Comparison of ENCODE assay signal across 10 mouse cellular contexts in the genomic region with DNA sequence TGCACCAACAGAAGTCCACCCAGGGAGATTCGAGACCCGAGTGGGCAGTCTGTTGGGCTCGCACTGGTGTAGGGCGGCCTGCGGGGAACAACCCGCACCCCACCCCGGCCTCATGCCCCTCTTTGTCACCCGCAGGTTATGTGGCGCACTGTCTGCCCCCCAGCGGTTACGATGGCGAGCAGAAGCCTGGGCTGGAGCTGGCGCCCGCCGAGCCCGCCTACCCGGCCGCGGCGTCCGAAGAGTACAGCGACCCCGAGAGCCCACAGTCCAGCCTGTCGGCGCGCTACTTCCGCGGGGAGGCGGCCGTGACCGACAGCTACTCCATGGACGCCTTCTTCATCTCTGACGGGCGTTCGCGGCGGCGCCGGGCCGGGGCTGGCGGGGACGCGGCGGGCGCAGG. TPM values are rescaled to one million over a fixed set of nuclear protein-coding genes. Genes with fewer than 3 reads are reported as not detected.
DNase-seq lines count a peak whose midpoint lies in the region; ATAC-seq and TF ChIP-seq lines count a peak whose summit lies in the region.
"Had no signal": no experiment of that assay in that cellular context is flagged by ENCODE, and none has a peak within 500 bp of the region (broad histone marks: within the 10 kb centered on the region; RNA-seq: fewer than 3 reads in every experiment).

No protein-coding gene starts in this region.

- peak overlapping the region; percentile 35 for H3K4me3 ChIP-seq in kidney, postnatal 0 days (replicated peaks; ENCODE audit: low read depth, low read length)
- peak overlapping the region; percentile 50 for H3K4me3 ChIP-seq in forebrain, embryonic 10.5 days
- peak overlapping the region; percentile 50 for H3K4me3 ChIP-seq in limb, embryonic 10.5 days
- H3K4me3 ChIP-seq in neural tube, embryonic 12.5 days, result peak overlapping the region; percentile 30

- no peak for ATAC-seq in kidney, postnatal 0 days (replicated peaks; ENCODE audit: low FRiP score, low read depth)
- no peak for ATAC-seq in neural tube, embryonic 12.5 days (ENCODE audit: low FRiP score, low read depth)

- H3K9ac ChIP-seq in kidney, postnatal 0 days (ENCODE audit: low read depth, low read length), result no peak overlapping the region
- peak overlapping the region; percentile 48 for H3K9ac ChIP-seq in neural tube, embryonic 12.5 days

- peaks cover 8% of the 10 kb centered on the region; the same call in 1 of the 2 replicates for H3K4me1 ChIP-seq in kidney, postnatal 0 days (replicated peaks; ENCODE audit: insufficient read depth, low read length)
- peaks cover 50% of the 10 kb centered on the region for H3K4me1 ChIP-seq in forebrain, embryonic 10.5 days
- peaks cover 24% of the 10 kb centered on the region for H3K4me1 ChIP-seq in limb, embryonic 10.5 days
- H3K4me1 ChIP-seq in neural tube, embryonic 12.5 days, result peaks cover 68% of the 10 kb centered on the region

- no peaks in the 10 kb centered on the region for H3K36me3 ChIP-seq in kidney, postnatal 0 days (ENCODE audit: insufficient read depth, low read length)
- H3K36me3 ChIP-seq in forebrain, embryonic 10.5 days (replicated peaks), result no peaks in the 10 kb centered on the region
- H3K36me3 ChIP-seq in limb, embryonic 10.5 days, result no peaks in the 10 kb centered on the region
- peaks cover 34% of the 10 kb centered on the region for H3K36me3 ChIP-seq in neural tube, embryonic 12.5 days

- H3K27ac ChIP-seq in kidney, postnatal 0 days, result no peak overlapping the region
- peak overlapping the region; percentile 51; the same call in 1 of the 2 replicates for H3K27ac ChIP-seq in forebrain, embryonic 10.5 days
- no peak overlapping the region for H3K27ac ChIP-seq in limb, embryonic 10.5 days
- no peak overlapping the region; the same call in 1 of the 2 replicates for H3K27ac ChIP-seq in neural tube, embryonic 12.5 days

- no peak for DNase-seq in kidney, postnatal 0 days (ENCODE audit: low spot score)
- no peak for DNase-seq in kidney, adult 8-10 months
- DNase-seq in forebrain, embryonic 10.5 days (ENCODE audit: extremely low spot score, low spot score), result peak; percentile 46
- DNase-seq in limb, embryonic 10.5 days (ENCODE audit: low spot score), result peak; percentile 54
- no peak for DNase-seq in gastrocnemius, postnatal 4 days (ENCODE audit: low spot score in 2 of 2)
- DNase-seq in layer of hippocampus, adult 8-10 months (ENCODE audit: low spot score in 2 of 2), result no peak
- DNase-seq in cerebellum, adult 11-12 months, result no peak
- DNase-seq: lung, postnatal 10 days had no signal

- H3K27me3 ChIP-seq in kidney, postnatal 0 days (ENCODE audit: insufficient read depth, low read length), result peaks cover 55% of the 10 kb centered on the region
- peaks cover 97% of the 10 kb centered on the region for H3K27me3 ChIP-seq in forebrain, embryonic 10.5 days (ENCODE audit: poor library complexity, severe bottlenecking)
- H3K27me3 ChIP-seq in limb, embryonic 10.5 days (ENCODE audit: low read depth, poor library complexity, severe bottlenecking), result peaks cover 97% of the 10 kb centered on the region
- H3K27me3 ChIP-seq in neural tube, embryonic 12.5 days (replicated peaks), result peaks cover 27% of the 10 kb centered on the region

- H3K4me2 ChIP-seq in kidney, postnatal 0 days (ENCODE audit: low read length), result peak overlapping the region; percentile 54
- peak overlapping the region; percentile 55 for H3K4me2 ChIP-seq in neural tube, embryonic 12.5 days (replicated peaks)

- peak; percentile 18; the same call in 1 of the 2 replicates for TF ChIP-seq CTCF in kidney, postnatal 0 days (IDR thresholded peaks at IDR 0.05; ENCODE audit: low read depth)

- no peaks in the 10 kb centered on the region for H3K9me3 ChIP-seq in kidney, postnatal 0 days (replicated peaks; ENCODE audit: low read length)
- H3K9me3 ChIP-seq in forebrain, embryonic 10.5 days, result no peaks in the 10 kb centered on the region
- H3K9me3 ChIP-seq in limb, embryonic 10.5 days (replicated peaks), result no peaks in the 10 kb centered on the region
- H3K9me3 ChIP-seq in neural tube, embryonic 12.5 days, result no peaks in the 10 kb centered on the region

- 7% methylated on average over 42 of the region's 45 CpGs for WGBS in kidney, postnatal 0 days
- 5% methylated on average over 45 of the region's 45 CpGs for WGBS in forebrain, embryonic 10.5 days
- WGBS in limb, embryonic 10.5 days, result 7% methylated on average over 45 of the region's 45 CpGs
- 10% methylated on average over 45 of the region's 45 CpGs for WGBS in neural tube, embryonic 12.5 days

RNA-seq across cellular contexts. Expression of a gene that starts 11.6 kb away (rescaled TPM):
- not detected in 2 replicates for polyA plus RNA-seq in kidney, postnatal 0 days (2015; fragmentation: Nextera tagmentation; extraction: Ambion mirVana)
- polyA plus RNA-seq in forebrain, embryonic 10.5 days (2016; fragmentation: Nextera tagmentation; extraction: Ambion mirVana), result 1.1 and 2.4 TPM in 2 replicates
- not detected in 2 replicates for polyA plus RNA-seq in limb, embryonic 10.5 days (2016; fragmentation: Nextera tagmentation; extraction: Ambion mirVana)
- polyA plus RNA-seq in neural tube, embryonic 12.5 days (2016; fragmentation: Nextera tagmentation; extraction: Ambion mirVana), result 34.5 and 35.4 TPM in 2 replicates
- not detected for total RNA-seq in gastrocnemius, postnatal 4 days (2021)
- 10 to 100 TPM; 16.9 to 20.3 (median 18.4) TPM for total RNA-seq in layer of hippocampus, adult 8-10 months (2022)
- polyA plus RNA-seq: spleen, adult 2 months had no signal

RNA-seq across cellular contexts. Expression of a gene that starts 12.4 kb away (rescaled TPM):
- polyA plus RNA-seq in kidney, postnatal 0 days (2015; fragmentation: Nextera tagmentation; extraction: Ambion mirVana), result 19.7 and 20.3 TPM in 2 replicates
- polyA plus RNA-seq in forebrain, embryonic 10.5 days (2016; fragmentation: Nextera tagmentation; extraction: Ambion mirVana), result 14.6 and 14.9 TPM in 2 replicates
- polyA plus RNA-seq in limb, embryonic 10.5 days (2016; fragmentation: Nextera tagmentation; extraction: Ambion mirVana), result 8.0 and 9.6 TPM in 2 replicates
- polyA plus RNA-seq in neural tube, embryonic 12.5 days (2016; fragmentation: Nextera tagmentation; extraction: Ambion mirVana), result 19.5 and 20.2 TPM in 2 replicates
- total RNA-seq in gastrocnemius, postnatal 4 days (2021), result 10 to 100 TPM; 13.4 to 14.8 TPM
- total RNA-seq in layer of hippocampus, adult 8-10 months (2022), result 10 to 100 TPM; 65.7 to 77.7 (median 72.6) TPM

RNA-seq across cellular contexts. Expression of a gene that starts 50.4 kb away (rescaled TPM):
- 12.2 and 15.5 TPM in 2 replicates for polyA plus RNA-seq in kidney, postnatal 0 days (2015; fragmentation: Nextera tagmentation; extraction: Ambion mirVana)
- polyA plus RNA-seq in forebrain, embryonic 10.5 days (2016; fragmentation: Nextera tagmentation; extraction: Ambion mirVana), result 4.0 and 4.1 TPM in 2 replicates
- polyA plus RNA-seq in limb, embryonic 10.5 days (2016; fragmentation: Nextera tagmentation; extraction: Ambion mirVana), result 27.3 and 29.8 TPM in 2 replicates
- polyA plus RNA-seq in neural tube, embryonic 12.5 days (2016; fragmentation: Nextera tagmentation; extraction: Ambion mirVana), result 22.6 and 26.3 TPM in 2 replicates
- total RNA-seq in gastrocnemius, postnatal 4 days (2021), result 10 to 100 TPM; 18.4 to 21.9 TPM
- 1 to 10 TPM; 2.0 to 3.9 (median 2.7) TPM for total RNA-seq in layer of hippocampus, adult 8-10 months (2022)

Comparison
In these comparisons a context has a peak if more than half of its experiments do, and no peak if none do; other contexts are left out.
1. DNase-seq: peak in forebrain, embryonic 10.5 days (single experiment) and limb, embryonic 10.5 days (single experiment); none in kidney, postnatal 0 days (single experiment), kidney, adult 8-10 months (0 of 2), gastrocnemius, postnatal 4 days (0 of 2), layer of hippocampus, adult 8-10 months (0 of 2) and cerebellum, adult 11-12 months (single experiment).
2. RNA of a gene that starts 11.6 kb away (polyA plus RNA-seq): 34.5 to 35.4 TPM in neural tube, embryonic 12.5 days; 1.1 to 2.4 TPM in forebrain, embryonic 10.5 days, not detected in kidney, postnatal 0 days and not detected in limb, embryonic 10.5 days; every median in the first group is over 10 times any median in the second.
3. Peak in every context shown above with its lines, with median percentiles within 50 percentile points of each other: H3K4me3 ChIP-seq.